Mouse (Mus musculus) hindbrain, embryonic 10.5 days (tissue): ENCODE results near the gene Eif2b5. TPM values are rescaled to one million over a fixed set of nuclear protein-coding genes. Genes with fewer than 3 reads are reported as not detected.
A peak's percentile ranks its signal among the peaks of the same experiment; 100 is the strongest.

Experiments used
- DNase-seq: peaks from one replicate; pipeline ENCODE4 v3.0.0-alpha.2; 2017; ENCODE audit warnings: low spot score
- H3K27ac ChIP-seq: fragments of 300-500 bp; sonication (generic); 2 replicates; pipeline ENCODE4 v1.5.1; 2016; ENCODE audit warnings: mild to moderate bottlenecking, moderate library complexity
- H3K27me3 ChIP-seq: fragments of 300-500 bp; sonication (generic); 2 replicates; pipeline ENCODE4 v1.6.1; 2016; ENCODE audit warnings: mild to moderate bottlenecking; ENCODE audit not compliant: poor library complexity, insufficient read depth, severe bottlenecking
- H3K36me3 ChIP-seq: fragments of 300-500 bp; sonication (generic); 2 replicates; pipeline ENCODE4 v1.6.1; 2016; ENCODE audit warnings: mild to moderate bottlenecking, moderate library complexity
- H3K4me1 ChIP-seq: fragments of 300-500 bp; sonication (generic); replicated peaks from 2 replicates; pipeline ENCODE4 v1.6.1; 2016; ENCODE audit warnings: mild to moderate bottlenecking
- H3K4me3 ChIP-seq: fragments of 300-500 bp; sonication (generic); 2 replicates; pipeline ENCODE4 v1.5.1; 2016; ENCODE audit warnings: mild to moderate bottlenecking, moderate library complexity
- H3K9me3 ChIP-seq: fragments of 300-500 bp; sonication (generic); 2 replicates; pipeline ENCODE4 v1.6.1; 2016; ENCODE audit warnings: mild to moderate bottlenecking, moderate library complexity
- WGBS: fragments of 180-500 bp; shearing (Covaris S2); methylation state at CpG from one replicate; pipeline ENCODE4 v1.1.7; 2016; 5-methylcytosine and 5-hydroxymethylcytosine counted together
- polyA plus RNA-seq: library from polyadenylated mRNA; unstranded; fragments of >200 nt; fragmentation: Nextera tagmentation; extraction: Ambion mirVana; gene quantifications from 2 replicates; pipeline ENCODE4 v1.2.1, GENCODE M21; 2016

The Eif2b5 gene
- polyA plus RNA-seq, 1 experiment from 2014 or later, result 153 TPM

GRCm38 (mm10) chr16:20496671-20497600, 1.7 kb upstream of the Eif2b5 start:
- Histone ChIP-seq H3K4me3 (peak overlapping the region; percentile 49), H3K9me3 (no peaks in the 10 kb centered on the region), H3K36me3 (peaks cover 21% of the 10 kb centered on the region), H3K4me1 (peaks cover 22% of the 10 kb centered on the region), H3K27ac (no peak overlapping the region), H3K27me3 (peaks cover 12% of the 10 kb centered on the region)
- DNase-seq, result peak; percentile 34
- WGBS, result 26% methylated on average over 25 of the region's 25 CpGs

GRCm38 (mm10) chr16:20497980-20498676, 489 bp upstream of the Eif2b5 start:
- Histone ChIP-seq H3K27ac (peak overlapping the region; percentile 95), H3K27me3 (peaks cover 12% of the 10 kb centered on the region), H3K4me1 (peaks cover 22% of the 10 kb centered on the region), H3K9me3 (no peaks in the 10 kb centered on the region), H3K36me3 (peaks cover 33% of the 10 kb centered on the region), H3K4me3 (peak overlapping the region; percentile 90)
- WGBS, result 12% methylated on average over 16 of the region's 16 CpGs
- DNase-seq, result no peak

GRCm38 (mm10) chr16:20506000-20506399, 7.4 kb downstream of the Eif2b5 start:
- WGBS, result 93% methylated on average over 8 of the region's 8 CpGs
- no peak for DNase-seq
- Histone ChIP-seq H3K4me1 (no peaks in the 10 kb centered on the region), H3K36me3 (peaks cover 100% of the 10 kb centered on the region), H3K4me3 (no peak overlapping the region), H3K27me3 (no peaks in the 10 kb centered on the region), H3K27ac (no peak overlapping the region), H3K9me3 (no peaks in the 10 kb centered on the region)

- Histone ChIP-seq H3K4me1 (no peaks in the 10 kb centered on the region), H3K27me3 (no peaks in the 10 kb centered on the region), H3K36me3 (peaks cover 74% of the 10 kb centered on the region), H3K9me3 (no peaks in the 10 kb centered on the region), H3K4me3 (no peak overlapping the region), H3K27ac (no peak overlapping the region)
- WGBS, result 78% methylated on average over 3 of the region's 3 CpGs
- DNase-seq, result peak; percentile 40
Observed at GRCm38 (mm10) chr16:20509349-20509748, 10.7 kb downstream of the Eif2b5 start.

GRCm38 (mm10) chr16:20511277-20511847, 12.7 kb downstream of the Eif2b5 start:
- Histone ChIP-seq H3K4me3 (no peak overlapping the region), H3K27me3 (no peaks in the 10 kb centered on the region), H3K9me3 (no peaks in the 10 kb centered on the region), H3K27ac (no peak overlapping the region), H3K36me3 (peaks cover 54% of the 10 kb centered on the region), H3K4me1 (peaks cover 5% of the 10 kb centered on the region)
- WGBS, result 90% methylated on average over 7 of the region's 7 CpGs
- no peak for DNase-seq

- Histone ChIP-seq H3K27me3 (no peaks in the 10 kb centered on the region), H3K4me3 (peak overlapping the region; percentile 97), H3K36me3 (peaks cover 27% of the 10 kb centered on the region), H3K4me1 (peaks cover 31% of the 10 kb centered on the region), H3K9me3 (no peaks in the 10 kb centered on the region), H3K27ac (peak overlapping the region; percentile 98)
- DNase-seq, result no peak
Observed at GRCm38 (mm10) chr16:20516032-20516431, 17.4 kb downstream of the Eif2b5 start.

GRCm38 (mm10) chr16:20516726-20517201, 18.1 kb downstream of the Eif2b5 start, which contains the start of gene Dvl3:
Dvl3 (plus strand) TSS chr16:20516982.
- Histone ChIP-seq H3K36me3 (peaks cover 28% of the 10 kb centered on the region), H3K4me1 (peaks cover 31% of the 10 kb centered on the region), H3K27me3 (no peaks in the 10 kb centered on the region), H3K27ac (peak within 1 kb of the TSS; percentile 98), H3K4me3 (peak within 1 kb of the TSS; percentile 97), H3K9me3 (no peaks in the 10 kb centered on the region)
- DNase-seq, result peak; percentile 90
- under 1% methylated on average over 55 of the region's 55 CpGs for WGBS

- no peak for DNase-seq
- peak overlapping the region; percentile 97 for H3K4me3 ChIP-seq
- peaks cover 32% of the 10 kb centered on the region for H3K36me3 ChIP-seq
- 0% methylated on average over 26 of the region's 26 CpGs for WGBS
- H3K9me3 ChIP-seq, result no peaks in the 10 kb centered on the region
- H3K27me3 ChIP-seq, result no peaks in the 10 kb centered on the region
- peak overlapping the region; percentile 98 for H3K27ac ChIP-seq
- peaks cover 31% of the 10 kb centered on the region for H3K4me1 ChIP-seq
Observed at GRCm38 (mm10) chr16:20517216-20517615, 18.6 kb downstream of the Eif2b5 start.

GRCm38 (mm10) chr16:20517701-20518374, 19.2 kb downstream of the Eif2b5 start:
- peak overlapping the region; percentile 97 for H3K4me3 ChIP-seq
- peak; percentile 77 for DNase-seq
- H3K4me1 ChIP-seq, result peaks cover 31% of the 10 kb centered on the region
- H3K9me3 ChIP-seq, result no peaks in the 10 kb centered on the region
- H3K27ac ChIP-seq, result peak overlapping the region; percentile 98
- no peaks in the 10 kb centered on the region for H3K27me3 ChIP-seq
- H3K36me3 ChIP-seq, result peaks cover 37% of the 10 kb centered on the region
- 2% methylated on average over 6 of the region's 6 CpGs for WGBS

GRCm38 (mm10) chr16:20523886-20524285, 25.3 kb downstream of the Eif2b5 start:
- peaks cover 97% of the 10 kb centered on the region for H3K36me3 ChIP-seq
- WGBS, result 80% methylated on average over 10 of the region's 10 CpGs
- H3K27me3 ChIP-seq, result no peaks in the 10 kb centered on the region
- DNase-seq, result no peak
- H3K9me3 ChIP-seq, result no peaks in the 10 kb centered on the region
- H3K4me3 ChIP-seq, result no peak overlapping the region
- peaks cover 10% of the 10 kb centered on the region for H3K4me1 ChIP-seq
- no peak overlapping the region for H3K27ac ChIP-seq

- WGBS, result 91% methylated on average over 5 of the region's 5 CpGs
- no peak overlapping the region for H3K27ac ChIP-seq
Observed at GRCm38 (mm10) chr16:20528779-20529178, 30.2 kb downstream of the Eif2b5 start.

GRCm38 (mm10) chr16:20529375-20529774, 30.8 kb downstream of the Eif2b5 start:
- no peak for DNase-seq
- WGBS, result 94% methylated on average over 1 of the region's 1 CpGs
- no peaks in the 10 kb centered on the region for H3K4me1 ChIP-seq
- H3K27me3 ChIP-seq, result no peaks in the 10 kb centered on the region
- H3K4me3 ChIP-seq, result no peak overlapping the region
- no peak overlapping the region for H3K27ac ChIP-seq
- H3K9me3 ChIP-seq, result no peaks in the 10 kb centered on the region
- H3K36me3 ChIP-seq, result peaks cover 93% of the 10 kb centered on the region

More at GRCm38 (mm10) chr16:20528779-20529178, 30.2 kb downstream of the Eif2b5 start:
- DNase-seq, result no peak
- no peak overlapping the region for H3K4me3 ChIP-seq
- H3K36me3 ChIP-seq, result peaks cover 99% of the 10 kb centered on the region
- H3K4me1 ChIP-seq, result no peaks in the 10 kb centered on the region
- H3K9me3 ChIP-seq, result no peaks in the 10 kb centered on the region
- no peaks in the 10 kb centered on the region for H3K27me3 ChIP-seq
